Mouse (Mus musculus) hindlimb bud, embryonic 11.5 days (tissue): ENCODE results near the gene Gm6169.
A peak's percentile ranks its signal among the peaks of the same experiment; 100 is the strongest.
"Not testable (repeated sequence)": the region's sequence is repeated elsewhere in the genome, so short reads cannot be mapped to it uniquely, and the experiment has no call there.

Experiments used
- DNase-seq: peaks from one replicate; pipeline ENCODE4 v3.0.0-alpha.2; 2012; ENCODE audit warnings: low read depth, low spot score; ENCODE audit errors: extremely low spot score

Gm6169 gene

DNA sequence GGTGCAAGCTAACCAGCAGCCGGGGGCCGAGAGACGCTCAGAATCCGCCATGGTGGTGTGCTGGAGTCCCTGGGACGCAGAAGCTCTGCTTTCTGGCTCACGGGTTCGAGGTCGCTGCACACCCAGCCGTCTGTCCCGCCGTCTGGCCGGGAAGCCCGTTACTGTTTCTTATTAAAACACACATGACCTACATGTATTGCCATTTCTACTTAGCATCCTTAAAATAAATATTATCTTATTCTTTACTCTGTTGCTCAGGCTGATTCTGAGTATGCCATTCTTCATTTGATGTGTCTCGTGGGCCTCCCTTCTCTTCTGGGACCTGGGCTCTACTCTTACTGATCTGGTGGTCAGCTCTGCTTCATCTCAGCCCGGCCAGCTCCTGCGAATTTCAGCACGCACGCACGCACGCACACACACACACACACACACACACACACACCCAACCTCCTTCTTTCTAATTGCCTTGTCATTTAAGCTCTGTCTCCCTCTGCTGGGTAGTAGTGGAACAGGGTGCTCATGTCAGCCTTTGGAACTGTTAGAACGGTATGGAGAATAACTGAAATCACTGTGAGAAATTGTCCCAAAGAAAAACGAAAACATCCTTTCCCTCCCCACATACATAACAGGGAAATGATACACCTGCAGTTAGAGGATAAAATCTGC, at the start of gene Gm6169:
Gene Gm6169, minus strand, starts transcription at position 51 of the 666 bp plus-strand sequence.
- DNase-seq: peak; percentile 12

GRCm38 (mm10) chr13:97145834-97146233, 46.8 kb upstream of the Gm6169 start:
- peak; percentile 31 for DNase-seq

- DNase-seq: no peak
Measured at GRCm38 (mm10) chr13:97142321-97142720, 43.3 kb upstream of the Gm6169 start.

GRCm38 (mm10) chr13:97138404-97138931, 39.4 kb upstream of the Gm6169 start:
- DNase-seq: not testable (repeated sequence)

- DNase-seq: peak; percentile 91
Measured at GRCm38 (mm10) chr13:97137466-97138400, 38.7 kb upstream of the Gm6169 start, which contains the start of the genes Gfm2 and Nsa2. Gene Gfm2, plus strand, starts transcription at chr13:97137937. Gene Nsa2, minus strand, starts transcription at chr13:97137937.

DNA sequence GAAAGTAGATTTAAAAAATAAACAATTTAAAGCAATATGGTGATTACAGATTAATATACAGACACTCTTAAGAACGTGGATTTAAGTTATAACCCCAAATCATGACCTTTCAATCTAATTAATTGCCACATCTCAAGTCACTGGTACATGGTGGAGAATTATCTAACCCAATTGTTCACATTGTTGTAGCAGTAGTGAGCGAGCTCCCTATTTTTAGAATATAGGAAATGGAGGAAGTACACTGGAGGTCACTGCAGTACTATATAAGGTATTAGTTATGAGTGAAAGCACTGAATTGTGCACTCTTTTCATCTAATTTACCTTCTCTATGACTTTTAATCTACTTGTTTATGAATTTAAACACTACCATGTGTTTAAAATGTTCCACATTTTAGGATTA, 31.4 kb upstream of the Gm6169 start:
- not testable (repeated sequence) for DNase-seq

DNA sequence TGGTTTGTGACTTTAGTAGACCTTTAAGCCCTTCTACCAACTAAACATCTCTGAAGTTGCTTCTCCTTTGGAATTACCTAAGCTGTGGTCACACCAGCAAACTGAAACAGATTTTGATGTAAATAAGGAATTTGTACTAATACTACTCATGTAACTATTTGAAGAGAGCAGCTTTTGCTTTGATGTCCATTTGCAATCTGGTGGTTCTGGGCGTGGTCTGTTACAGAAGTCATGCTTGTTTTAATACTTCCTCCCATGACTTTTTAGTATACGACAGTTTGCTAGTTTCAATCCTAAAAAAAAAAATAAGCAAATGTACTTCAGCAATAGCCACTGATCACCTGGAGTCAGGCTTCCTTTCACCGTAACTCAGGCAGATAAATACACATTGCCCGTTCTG, 30.6 kb upstream of the Gm6169 start:
- DNase-seq: not testable (repeated sequence)

DNA sequence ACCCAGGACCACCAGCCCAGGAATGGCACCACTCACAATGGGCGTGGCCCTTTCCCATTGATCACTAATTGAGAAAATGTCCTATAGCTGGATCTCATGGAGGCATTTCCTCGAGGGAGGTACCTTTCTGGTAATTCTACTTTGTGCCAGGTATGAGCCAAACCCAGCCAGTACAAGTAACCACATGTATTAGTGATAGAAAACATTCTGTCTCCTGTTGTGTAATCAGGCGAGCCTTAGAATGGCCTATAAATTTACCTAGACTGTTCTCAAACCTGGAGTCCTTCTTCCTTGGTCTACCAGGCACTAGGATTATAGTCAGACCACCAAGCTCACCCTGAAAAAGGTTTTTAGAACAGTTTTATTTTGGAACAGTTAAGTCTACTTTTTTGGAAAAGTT, 22.3 kb upstream of the Gm6169 start:
- no peak for DNase-seq

DNA sequence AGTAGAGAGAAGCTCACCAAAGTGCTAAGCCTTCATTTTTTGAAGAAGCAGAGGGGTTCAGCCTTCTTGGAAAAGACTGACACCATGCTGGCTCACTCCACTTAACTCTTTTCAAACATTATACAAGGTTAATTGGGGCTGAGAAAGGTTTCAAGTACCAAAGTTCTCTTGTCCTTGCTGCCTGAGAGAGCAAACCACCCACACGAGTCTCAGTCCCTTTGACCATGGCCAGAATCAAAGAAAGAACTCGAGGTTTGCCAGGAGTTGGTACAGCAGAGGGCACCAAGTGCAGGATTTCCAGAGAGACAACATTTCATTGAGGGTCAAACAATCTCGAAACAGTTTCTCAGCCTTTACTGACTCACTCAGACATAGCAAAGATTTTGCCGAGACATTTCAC, 10.0 kb upstream of the Gm6169 start:
- no peak for DNase-seq

- not testable (repeated sequence) for DNase-seq
Measured at GRCm38 (mm10) chr13:97107721-97108120, 8.7 kb upstream of the Gm6169 start.

GRCm38 (mm10) chr13:97104996-97105395, 6.0 kb upstream of the Gm6169 start:
- DNase-seq: no peak

DNA sequence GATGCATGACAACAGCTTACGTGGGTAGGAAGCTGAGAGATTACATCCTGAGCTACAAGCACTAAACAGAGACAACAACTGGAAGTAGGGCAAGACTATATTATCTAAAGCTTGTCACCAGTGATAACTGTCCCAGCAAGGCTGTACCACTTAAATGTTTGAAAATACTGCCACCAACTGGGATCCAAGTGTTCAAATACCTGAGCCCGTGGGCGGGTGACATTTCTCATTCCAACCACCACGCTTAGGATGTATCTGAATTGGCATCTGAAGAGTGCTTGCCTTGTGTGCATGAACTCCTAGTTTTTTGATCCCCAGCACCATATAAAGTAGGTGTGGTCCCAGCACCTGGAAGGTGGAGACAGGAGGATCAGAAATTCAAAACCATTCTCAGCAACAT, 3.3 kb downstream of the Gm6169 start:
- no peak for DNase-seq

DNA sequence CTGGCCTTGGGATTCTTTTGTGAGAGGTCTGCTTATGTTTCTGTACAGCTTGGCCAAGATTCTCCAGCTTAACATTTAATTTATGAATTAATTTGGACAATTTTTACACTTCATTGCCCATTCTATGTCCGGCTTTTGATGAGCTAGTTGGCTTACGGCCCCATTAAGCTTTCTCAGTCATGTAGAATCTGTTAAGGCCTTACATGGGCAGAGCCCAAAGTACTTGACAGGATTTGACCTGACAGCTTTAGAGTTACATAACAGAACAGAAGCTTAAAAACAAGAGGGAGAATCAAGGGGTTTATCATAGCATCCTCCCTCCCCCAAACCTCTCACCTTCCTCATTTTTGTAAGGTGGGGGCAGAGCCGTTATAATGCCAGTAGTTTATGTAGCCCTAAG, 10.9 kb downstream of the Gm6169 start:
- no peak for DNase-seq

DNA sequence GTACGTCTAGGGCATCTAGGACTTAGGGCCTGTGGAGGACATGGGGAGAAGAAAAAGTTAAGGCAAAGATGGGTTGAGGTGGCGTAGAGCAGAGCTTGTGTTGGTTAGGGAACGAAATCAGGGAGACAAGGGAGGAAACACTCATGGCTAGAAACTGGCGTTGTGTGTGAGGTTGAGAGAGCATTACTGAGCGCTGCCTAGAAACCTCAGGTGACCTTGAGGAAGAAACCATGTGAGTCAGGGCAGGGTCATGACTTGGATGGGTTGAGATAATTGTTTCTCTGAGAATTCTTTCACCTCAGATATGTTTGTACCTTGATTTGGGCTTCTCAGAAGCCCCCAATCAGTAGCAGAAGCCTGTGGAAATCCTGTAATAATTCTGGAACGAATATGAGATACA, 11.6 kb downstream of the Gm6169 start:
- no peak for DNase-seq

GRCm38 (mm10) chr13:97086316-97086715, 12.7 kb downstream of the Gm6169 start:
- DNase-seq: no peak

- DNase-seq: no peak
Measured at GRCm38 (mm10) chr13:97082432-97082831, 16.6 kb downstream of the Gm6169 start.

- no peak for DNase-seq
Measured at GRCm38 (mm10) chr13:97080615-97081014, 18.4 kb downstream of the Gm6169 start.

DNA sequence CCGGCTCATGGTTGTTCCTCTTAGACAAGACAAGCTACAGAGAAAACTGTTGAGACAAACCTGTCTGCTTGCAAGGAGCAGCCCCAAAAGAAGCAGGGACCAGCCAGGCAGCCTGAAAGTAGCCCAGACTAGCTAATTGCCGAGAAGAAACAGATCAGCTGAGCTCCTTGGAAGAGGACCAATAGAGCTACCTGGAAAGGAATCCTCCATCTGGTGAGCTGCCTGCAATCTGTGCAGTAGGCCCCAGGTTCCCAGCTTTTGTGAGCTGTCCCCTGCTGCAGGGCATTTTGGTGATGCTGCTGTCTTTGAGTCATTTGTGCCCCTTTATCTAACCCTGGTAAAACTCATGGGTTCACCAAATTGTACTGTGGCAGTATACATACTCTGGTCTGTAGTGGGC, 18.8 kb downstream of the Gm6169 start:
- no peak for DNase-seq

DNA sequence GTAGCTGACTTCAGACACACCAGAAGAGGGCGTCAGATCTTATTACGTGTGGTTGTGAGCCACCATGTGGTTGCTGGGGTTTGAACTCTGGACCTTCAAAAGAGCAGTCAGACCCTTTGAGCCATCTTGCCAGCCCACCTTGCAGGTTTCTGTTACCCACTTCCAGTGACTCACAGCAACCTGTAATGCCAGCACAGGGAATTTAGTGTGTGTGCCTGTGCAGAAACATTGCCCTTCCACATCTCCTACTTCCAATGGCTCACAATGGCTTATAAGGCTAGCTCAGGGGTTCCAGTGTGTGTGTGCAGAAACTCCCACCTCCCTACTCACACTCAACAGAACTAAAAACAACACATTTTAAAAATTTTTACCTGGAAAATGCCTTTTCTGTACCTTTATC, 21.5 kb downstream of the Gm6169 start:
- no peak for DNase-seq

GRCm38 (mm10) chr13:97073497-97073896, 25.5 kb downstream of the Gm6169 start:
- DNase-seq: no peak

DNA sequence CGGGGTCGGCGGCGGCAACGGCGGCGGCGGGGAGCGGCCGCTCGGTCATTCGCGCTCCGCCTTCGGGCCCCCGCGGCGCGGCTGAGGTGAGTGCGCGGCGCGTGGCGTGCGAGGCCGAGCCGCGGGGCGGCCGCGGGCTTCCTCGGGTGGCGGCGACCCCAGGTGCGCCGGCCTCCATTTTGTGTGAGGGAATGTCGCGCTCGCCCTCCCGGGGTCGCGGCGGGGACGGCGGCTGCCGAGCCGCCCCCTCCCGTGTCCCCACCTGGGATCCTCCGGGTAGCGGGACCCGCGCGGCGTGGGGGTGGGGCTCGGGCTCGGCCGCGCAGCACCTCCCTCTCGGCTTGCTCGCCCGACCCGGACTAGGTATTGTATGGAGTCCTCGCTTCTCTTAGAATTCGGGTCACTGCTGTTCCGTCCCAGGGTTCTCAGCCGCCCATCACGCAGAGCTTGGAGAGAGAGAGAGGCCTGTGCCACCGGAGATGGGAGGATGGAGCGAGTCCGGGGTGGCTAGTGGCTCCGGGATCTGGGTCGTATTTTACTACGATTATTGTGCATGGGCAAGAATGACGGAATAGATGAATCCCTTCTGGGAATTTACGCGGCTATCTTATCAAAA, 27.3 kb downstream of the Gm6169 start:
- no peak for DNase-seq
